Mouse (Mus musculus): ENCODE results near the gene Odf3. TPM values are rescaled to one million over a fixed set of nuclear protein-coding genes. Genes with fewer than 3 reads are reported as not detected.

Odf3 gene
- polyA plus RNA-seq, 1 experiment = not detected

DNA sequence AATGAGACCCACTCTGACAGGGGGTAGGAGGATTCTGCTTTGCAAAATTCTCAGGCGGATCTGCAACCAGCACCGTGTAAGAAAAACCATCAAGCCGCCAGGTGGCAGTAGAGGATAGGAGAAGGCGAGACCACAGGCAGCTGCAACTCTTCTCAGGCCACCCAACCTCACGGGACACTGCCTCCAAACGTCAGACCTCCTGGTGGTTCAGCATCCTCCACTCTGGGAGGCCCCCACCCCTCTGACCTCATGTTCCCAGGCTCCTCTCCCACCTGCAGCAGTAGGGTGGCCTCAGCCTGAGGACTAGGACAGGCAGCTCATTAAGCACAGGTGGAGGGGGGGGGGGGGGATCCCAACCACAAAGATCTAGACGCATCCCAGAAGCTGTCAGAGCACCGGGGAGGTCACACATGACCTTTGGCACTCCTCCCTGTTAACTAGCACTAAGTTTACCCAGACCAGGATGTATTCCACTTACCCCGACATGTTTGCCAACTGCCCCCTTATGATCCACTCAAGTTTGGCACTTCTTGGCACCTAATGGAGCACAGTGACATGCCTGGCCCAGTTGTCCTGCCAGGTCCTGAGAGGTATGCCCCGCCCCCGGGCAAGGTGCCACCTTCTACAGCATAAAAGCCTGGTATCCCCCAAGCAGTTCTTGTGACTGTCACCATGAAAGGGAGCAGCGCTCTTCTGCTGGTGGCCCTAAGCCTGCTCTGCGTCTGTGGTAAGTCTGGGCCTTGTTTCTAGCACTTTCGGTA is 2.5 kb upstream of the Odf3 start, which contains the start of gene Scgb1c1:
Scgb1c1 (plus strand) TSS at position 643 of the 761 bp plus-strand sequence.
- Histone ChIP-seq H3K4me3 (ENCODE audit: extremely low read depth, insufficient read depth, insufficient read length) (no peak within 1 kb of the TSS), H3K27me3 (ENCODE audit: control insufficient read depth, insufficient read depth, low read length) (no peaks in the 10 kb centered on the region), H3K4me1 (ENCODE audit: control insufficient read depth, insufficient read depth, insufficient read length) (no peaks in the 10 kb centered on the region), H3K36me3 (ENCODE audit: control insufficient read depth, insufficient read depth, low read length) (no peaks in the 10 kb centered on the region), H3K27ac (ENCODE audit: insufficient read depth, low read length) (no peak within 1 kb of the TSS)
- WGBS = 29% methylated on average over 14 of the region's 14 CpGs
- TF ChIP-seq CTCF (IDR thresholded peaks at IDR 0.05; ENCODE audit: extremely low read depth, insufficient read depth, insufficient read length, insufficient replicate concordance) (peak; percentile 96; the same call in 1 of the 2 replicates), POLR2A (IDR thresholded peaks at IDR 0.05; ENCODE audit: low read depth, low read length) (no peak)
- DNase-seq (ENCODE audit: low read depth in 1 of 2, low spot score in 2 of 2) = peak; percentile 72 to 87

DNA sequence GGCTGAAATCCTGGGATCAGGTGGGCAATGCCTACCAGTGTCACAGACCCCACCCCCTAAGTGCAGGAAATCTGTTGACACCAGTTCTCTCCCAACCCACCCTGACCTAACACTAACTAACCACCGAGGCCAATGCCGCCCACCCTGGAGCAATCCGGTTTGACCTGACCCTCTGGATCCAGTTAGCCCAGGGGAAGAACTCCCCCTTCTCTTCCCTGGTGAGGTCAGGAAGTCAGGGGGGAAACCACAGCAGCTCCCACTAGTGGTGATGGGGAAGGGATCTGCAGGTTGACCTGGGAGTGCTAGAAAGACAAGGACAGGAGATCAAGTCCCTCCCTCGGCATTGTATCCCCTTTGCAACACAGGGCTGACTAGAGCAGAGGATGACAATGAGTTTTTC is 1.9 kb upstream of the Odf3 start:
- Histone ChIP-seq H3K27me3 (ENCODE audit: control insufficient read depth, insufficient read depth, low read length) (no peaks in the 10 kb centered on the region), H3K27ac (ENCODE audit: insufficient read depth, low read length) (no peak overlapping the region), H3K4me3 (ENCODE audit: extremely low read depth, insufficient read depth, insufficient read length) (no peak overlapping the region), H3K4me1 (ENCODE audit: control insufficient read depth, insufficient read depth, insufficient read length) (no peaks in the 10 kb centered on the region), H3K36me3 (ENCODE audit: control insufficient read depth, insufficient read depth, low read length) (no peaks in the 10 kb centered on the region)
- DNase-seq (ENCODE audit: low read depth in 1 of 2, low spot score in 2 of 2) = no peak
- 76% methylated on average over 4 of the region's 4 CpGs for WGBS
- no peak for TF ChIP-seq CTCF (IDR thresholded peaks at IDR 0.05; ENCODE audit: extremely low read depth, insufficient read depth, insufficient read length, insufficient replicate concordance)
- TF ChIP-seq POLR2A (IDR thresholded peaks at IDR 0.05; ENCODE audit: low read depth, low read length) = no peak

GRCm38 (mm10) chr7:140846676-140847075 is 929 bp upstream of the Odf3 start:
- WGBS = 88% methylated on average over 10 of the region's 10 CpGs
- no peak overlapping the region for H3K27ac ChIP-seq (ENCODE audit: insufficient read depth, low read length)
- TF ChIP-seq POLR2A (IDR thresholded peaks at IDR 0.05; ENCODE audit: low read depth, low read length) (no peak), CTCF (IDR thresholded peaks at IDR 0.05; ENCODE audit: extremely low read depth, insufficient read depth, insufficient read length, insufficient replicate concordance) (no peak)
- no peak for DNase-seq (ENCODE audit: low read depth in 1 of 2, low spot score in 2 of 2)
- H3K4me3 ChIP-seq (ENCODE audit: extremely low read depth, insufficient read depth, insufficient read length) = no peak overlapping the region
- H3K4me1 ChIP-seq (ENCODE audit: control insufficient read depth, insufficient read depth, insufficient read length) = no peaks in the 10 kb centered on the region
- H3K27me3 ChIP-seq (ENCODE audit: control insufficient read depth, insufficient read depth, low read length) = no peaks in the 10 kb centered on the region
- H3K36me3 ChIP-seq (ENCODE audit: control insufficient read depth, insufficient read depth, low read length) = 0 out of 2 replicates have a peak, but pooled peaks cover 1% of the 10 kb centered on the region

DNA sequence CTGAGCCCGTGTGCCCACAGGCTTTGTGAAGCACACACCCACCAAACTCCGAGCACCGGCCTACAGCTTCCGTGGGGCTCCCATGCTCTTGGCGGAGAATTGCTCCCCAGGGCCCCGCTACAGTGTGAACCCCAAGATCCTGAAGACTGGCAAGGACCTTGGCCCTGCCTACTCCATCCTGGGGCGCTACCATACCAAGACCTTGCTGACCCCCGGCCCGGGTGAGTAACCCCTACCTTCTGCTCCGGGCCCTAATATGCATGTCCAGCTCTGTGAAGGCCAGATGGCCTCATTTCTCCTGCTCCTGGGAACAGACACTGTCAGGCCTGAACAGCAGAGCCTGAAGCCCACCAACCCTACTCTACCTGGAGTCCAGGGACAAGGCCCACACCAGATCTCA is 986 bp downstream of the Odf3 start:
- WGBS = 93% methylated on average over 10 of the region's 10 CpGs
- H3K4me1 ChIP-seq (ENCODE audit: control insufficient read depth, insufficient read depth, insufficient read length) = no peaks in the 10 kb centered on the region
- peaks cover 4% of the 10 kb centered on the region for H3K36me3 ChIP-seq (ENCODE audit: control insufficient read depth, insufficient read depth, low read length)
- DNase-seq (ENCODE audit: low read depth in 1 of 2, low spot score in 2 of 2) = no peak
- H3K27ac ChIP-seq (ENCODE audit: insufficient read depth, low read length) = no peak overlapping the region
- TF ChIP-seq POLR2A (IDR thresholded peaks at IDR 0.05; ENCODE audit: low read depth, low read length) = no peak
- no peak for TF ChIP-seq CTCF (IDR thresholded peaks at IDR 0.05; ENCODE audit: extremely low read depth, insufficient read depth, insufficient read length, insufficient replicate concordance)
- no peak overlapping the region for H3K4me3 ChIP-seq (ENCODE audit: extremely low read depth, insufficient read depth, insufficient read length)
- no peaks in the 10 kb centered on the region for H3K27me3 ChIP-seq (ENCODE audit: control insufficient read depth, insufficient read depth, low read length)

- H3K4me3 ChIP-seq (ENCODE audit: extremely low read depth, insufficient read depth, insufficient read length) = no peak overlapping the region
- no peak for TF ChIP-seq POLR2A (IDR thresholded peaks at IDR 0.05; ENCODE audit: low read depth, low read length)
- no peak for TF ChIP-seq CTCF (IDR thresholded peaks at IDR 0.05; ENCODE audit: extremely low read depth, insufficient read depth, insufficient read length, insufficient replicate concordance)
- peaks cover 10% of the 10 kb centered on the region for H3K36me3 ChIP-seq (ENCODE audit: control insufficient read depth, insufficient read depth, low read length)
- WGBS = 97% methylated on average over 4 of the region's 4 CpGs
- DNase-seq (ENCODE audit: low read depth in 1 of 2, low spot score in 2 of 2) = no peak
- no peaks in the 10 kb centered on the region for H3K27me3 ChIP-seq (ENCODE audit: control insufficient read depth, insufficient read depth, low read length)
- no peak overlapping the region for H3K27ac ChIP-seq (ENCODE audit: insufficient read depth, low read length)
- H3K4me1 ChIP-seq (ENCODE audit: control insufficient read depth, insufficient read depth, insufficient read length) = no peaks in the 10 kb centered on the region
Observed at GRCm38 (mm10) chr7:140851916-140852315, 4.3 kb downstream of the Odf3 start.

GRCm38 (mm10) chr7:140853386-140853785 is 5.8 kb downstream of the Odf3 start:
- Histone ChIP-seq H3K27ac (ENCODE audit: insufficient read depth, low read length) (no peak overlapping the region), H3K4me1 (ENCODE audit: control insufficient read depth, insufficient read depth, insufficient read length) (peaks cover 6% of the 10 kb centered on the region), H3K36me3 (ENCODE audit: control insufficient read depth, insufficient read depth, low read length) (peaks cover 10% of the 10 kb centered on the region), H3K27me3 (ENCODE audit: control insufficient read depth, insufficient read depth, low read length) (no peaks in the 10 kb centered on the region), H3K4me3 (ENCODE audit: extremely low read depth, insufficient read depth, insufficient read length) (no peak overlapping the region)
- no peak for DNase-seq (ENCODE audit: low read depth in 1 of 2, low spot score in 2 of 2)
- 82% methylated on average over 9 of the region's 9 CpGs for WGBS
- no peak for TF ChIP-seq CTCF (IDR thresholded peaks at IDR 0.05; ENCODE audit: extremely low read depth, insufficient read depth, insufficient read length, insufficient replicate concordance)
- no peak for TF ChIP-seq POLR2A (IDR thresholded peaks at IDR 0.05; ENCODE audit: low read depth, low read length)

DNA sequence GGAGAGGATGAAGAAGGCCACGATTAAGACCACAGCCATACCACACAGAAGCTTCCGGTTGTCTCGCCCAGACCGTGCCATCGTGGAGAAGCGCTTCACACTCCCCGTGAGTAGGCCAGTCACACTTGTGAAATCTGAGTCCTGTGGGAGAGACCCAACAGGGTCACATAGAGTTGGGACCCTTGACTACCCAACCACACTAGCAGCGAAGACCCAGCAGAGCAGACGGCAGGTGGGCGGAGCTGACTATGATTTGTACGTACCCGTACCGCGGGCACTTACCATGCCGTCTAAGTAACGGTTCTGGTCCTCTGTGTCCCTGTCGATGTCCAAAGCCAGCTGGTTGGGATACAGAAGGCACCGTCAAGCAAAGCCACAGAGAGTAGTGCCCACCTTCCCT is 6.9 kb downstream of the Odf3 start:
- WGBS = 91% methylated on average over 18 of the region's 18 CpGs
- no peak for DNase-seq (ENCODE audit: low read depth in 1 of 2, low spot score in 2 of 2)
- no peak for TF ChIP-seq CTCF (IDR thresholded peaks at IDR 0.05; ENCODE audit: extremely low read depth, insufficient read depth, insufficient read length, insufficient replicate concordance)
- TF ChIP-seq POLR2A (IDR thresholded peaks at IDR 0.05; ENCODE audit: low read depth, low read length) = no peak

More for the DNA sequence above, 6.9 kb downstream of the Odf3 start:
- Histone ChIP-seq H3K4me3 (ENCODE audit: extremely low read depth, insufficient read depth, insufficient read length) (no peak overlapping the region), H3K27ac (ENCODE audit: insufficient read depth, low read length) (no peak overlapping the region), H3K4me1 (ENCODE audit: control insufficient read depth, insufficient read depth, insufficient read length) (peaks cover 10% of the 10 kb centered on the region), H3K27me3 (ENCODE audit: control insufficient read depth, insufficient read depth, low read length) (no peaks in the 10 kb centered on the region), H3K36me3 (ENCODE audit: control insufficient read depth, insufficient read depth, low read length) (peaks cover 16% of the 10 kb centered on the region)
